Mouse (Mus musculus) adrenal gland, postnatal 36 days (tissue): Measurements from ENCODE around the gene Calu. TPM values are rescaled to one million over a fixed set of nuclear protein-coding genes. Genes with fewer than 3 reads are reported as not detected.
"Not testable (repeated sequence)": the region's sequence is repeated elsewhere in the genome, so short reads cannot be mapped to it uniquely, and the experiment has no call there.

Source experiments
- DNase-seq, 2 experiments: peaks; one replicate each; pipeline ENCODE4 v3.0.0; 2021; ENCODE audit warnings: mixed read lengths in 1 of 2
- long read RNA-seq, 2 experiments: library from polyadenylated mRNA; stranded (forward); transcript quantifications; one replicate each; pipeline ENCODE4 v2.0.0; 2021; ENCODE audit warnings: borderline sequencing depth in 2 of 2
- total RNA-seq, 2 experiments: library from RNA; stranded (reverse); gene quantifications; 2 replicates each; pipeline ENCODE4 v1.2.3; 2021

The Calu gene
- total RNA-seq, result 100 to 1,000 TPM; 139 to 152 TPM
- long read RNA-seq, experiment 1, transcript Calu-202 (7 exons, 2,670 nt), result minor isoform, 18 of 62 reads
- long read RNA-seq, experiment 1, transcript Calu-201 (7 exons, 3,229 nt), result major isoform, 28 of 62 reads
- long read RNA-seq, experiment 1, partial matches to known transcripts, result 1 of 62 reads
- long read RNA-seq, experiment 1, other reads (novel, unspliced or antisense), result 15 of 62 reads
- long read RNA-seq, experiment 2, transcript Calu-201 (7 exons, 3,229 nt), result major isoform, 25 of 30 reads
- long read RNA-seq, experiment 2, partial matches to known transcripts, result 3 of 30 reads
- long read RNA-seq, experiment 2, other reads (novel, unspliced or antisense), result 1 of 30 reads

- DNase-seq, result peak; percentile 100
Observed at GRCm38 (mm10) chr6:29347665-29348370, at the start of gene Calu. Calu (plus strand) TSS chr6:29348069.

- DNase-seq, result no peak
Observed at GRCm38 (mm10) chr6:29299112-29299511, 48.8 kb upstream of the Calu start.

- DNase-seq, result no peak
Observed at GRCm38 (mm10) chr6:29303251-29303650, 44.6 kb upstream of the Calu start.

- DNase-seq, result no peak
Observed at GRCm38 (mm10) chr6:29303726-29304125, 44.1 kb upstream of the Calu start.

- DNase-seq, result no peak
Observed at GRCm38 (mm10) chr6:29305462-29305861, 42.4 kb upstream of the Calu start.

- DNase-seq, result no peak
Observed at GRCm38 (mm10) chr6:29308846-29309605, 38.8 kb upstream of the Calu start.

GRCm38 (mm10) chr6:29313690-29314202 is 34.1 kb upstream of the Calu start:
- DNase-seq, result no peak

GRCm38 (mm10) chr6:29317286-29317685 is 30.6 kb upstream of the Calu start:
- no peak for DNase-seq

- no peak for DNase-seq
Observed at GRCm38 (mm10) chr6:29317941-29318340, 29.9 kb upstream of the Calu start.

GRCm38 (mm10) chr6:29318879-29319278 is 29.0 kb upstream of the Calu start, which contains the start of gene Fam71f1:
Fam71f1 (plus strand) TSS chr6:29319140.
- DNase-seq, result peak; percentile 79 to 84

GRCm38 (mm10) chr6:29321586-29321985 is 26.3 kb upstream of the Calu start:
- no peak for DNase-seq

- no peak for DNase-seq
Observed at GRCm38 (mm10) chr6:29322147-29322546, 25.7 kb upstream of the Calu start.

- no peak for DNase-seq
Observed at GRCm38 (mm10) chr6:29322735-29323134, 25.1 kb upstream of the Calu start.

- DNase-seq, result no peak
Observed at GRCm38 (mm10) chr6:29326961-29327360, 20.9 kb upstream of the Calu start.

- no peak for DNase-seq
Observed at GRCm38 (mm10) chr6:29329514-29329913, 18.4 kb upstream of the Calu start.

GRCm38 (mm10) chr6:29346512-29346911 is 1.4 kb upstream of the Calu start:
- DNase-seq, result not testable (repeated sequence)

- DNase-seq, result no peak
Observed at GRCm38 (mm10) chr6:29347189-29347588, 680 bp upstream of the Calu start.

- DNase-seq, result peak; percentile 62 to 67
Observed at GRCm38 (mm10) chr6:29348371-29348724, 479 bp downstream of the Calu start.

- no peak for DNase-seq
Observed at GRCm38 (mm10) chr6:29351613-29352012, 3.7 kb downstream of the Calu start.

- DNase-seq, result no peak
Observed at GRCm38 (mm10) chr6:29352816-29353215, 4.9 kb downstream of the Calu start.

GRCm38 (mm10) chr6:29359386-29359785 is 11.5 kb downstream of the Calu start:
- DNase-seq, result no peak

- no peak for DNase-seq
Observed at GRCm38 (mm10) chr6:29360211-29360610, 12.3 kb downstream of the Calu start.
